Mouse (Mus musculus) MEL (cell line): Measurements from ENCODE around the gene Tmco4.

Source experiments
- HCFC1 ChIP-seq: IDR thresholded peaks from 2 replicates; pipeline ENCODE4 v1.6.1; 2012; ENCODE audit warnings: low read depth, mild to moderate bottlenecking, inconsistent platforms, low read length, improper control_type of control experiment, moderate library complexity
- POLR2A ChIP-seq, 2 experiments: IDR thresholded peaks; 2 replicates each; pipeline ENCODE4 v1.6.1; 2011 to 2012; ENCODE audit warnings: low read length in 2 of 2, mild to moderate bottlenecking in 2 of 2, control low read depth in 1 of 2, improper control_type of control experiment in 1 of 2, low read depth in 1 of 2, moderate library complexity in 1 of 2; ENCODE audit not compliant: control insufficient read depth in 1 of 2, insufficient read depth in 1 of 2, poor library complexity in 1 of 2
- USF1 ChIP-seq: IDR thresholded peaks from 2 replicates; pipeline ENCODE4 v1.6.1; 2014; ENCODE audit warnings: low read depth, mild to moderate bottlenecking, inconsistent platforms, low read length, improper control_type of control experiment, moderate library complexity

DNA sequence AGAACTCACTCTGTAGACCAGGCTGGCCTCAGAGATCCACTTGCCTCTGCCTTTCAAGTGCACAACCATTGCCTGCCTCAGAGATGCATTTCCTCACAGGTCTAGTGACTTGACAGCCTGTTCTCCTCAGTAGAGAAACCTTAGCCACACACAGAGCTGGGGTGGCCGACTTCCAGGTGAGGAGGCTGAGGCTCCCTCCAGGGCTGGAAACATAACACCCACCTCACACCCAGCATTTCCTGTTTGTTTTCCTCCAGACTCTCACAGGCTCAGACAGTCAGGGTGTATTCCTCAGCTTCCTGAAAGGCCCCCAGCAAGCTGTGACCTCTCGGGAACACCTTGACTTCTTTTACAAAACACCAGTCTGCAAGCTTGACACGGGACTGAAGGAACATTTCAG, 2.5 kb downstream of the Tmco4 start:
- TF ChIP-seq USF1: no peak
- no peak for TF ChIP-seq HCFC1
- TF ChIP-seq POLR2A (IDR thresholded peaks at IDR 0.05; ENCODE audit: control insufficient read depth in 1 of 2, insufficient read depth in 1 of 2, low read depth in 1 of 2, low read length in 2 of 2, poor library complexity in 1 of 2): no peak
